Mouse (Mus musculus) heart, embryonic 14.5 days (tissue): Measurements from ENCODE around the gene Dynlrb2. TPM values are rescaled to one million over a fixed set of nuclear protein-coding genes. Genes with fewer than 3 reads are reported as not detected.

Source experiments
- ATAC-seq: fragments of 200-750 bp; cut with Nextera tagmentation; 2 replicates; pipeline ENCODE4 v1.8.0; 2017; ENCODE audit warnings: low read depth, moderate TSS enrichment; ENCODE audit not compliant: insufficient number of reproducible peaks, insufficient read depth, low FRiP score
- H3K27ac ChIP-seq, 2 experiments: fragments of 200-500 bp in 1 of 2; fragments of 300-500 bp in 1 of 2; sonication (generic) in 1 of 2; replicated peaks in 1 of 2; 2 replicates each; pipeline ENCODE4 v1.5.1; 2012 to 2014; ENCODE audit warnings: low read depth in 2 of 2, low read length in 2 of 2, control low read depth in 1 of 2, mild to moderate bottlenecking in 1 of 2, mixed read lengths in 1 of 2; ENCODE audit not compliant: control insufficient read depth in 1 of 2, insufficient read depth in 1 of 2
- H3K27me3 ChIP-seq: fragments of 300-500 bp; sonication (generic); 2 replicates; pipeline ENCODE4 v1.6.1; 2014; ENCODE audit warnings: mild to moderate bottlenecking, low read length, control low read depth; ENCODE audit not compliant: control insufficient read depth, insufficient read depth
- H3K36me3 ChIP-seq: fragments of 300-500 bp; sonication (generic); 2 replicates; pipeline ENCODE4 v1.6.1; 2014; ENCODE audit warnings: mild to moderate bottlenecking, control low read depth, low read length, mixed read lengths; ENCODE audit not compliant: control insufficient read depth, insufficient read depth
- H3K4me1 ChIP-seq, 2 experiments: fragments of 200-500 bp in 1 of 2; fragments of 300-500 bp in 1 of 2; sonication (generic) in 1 of 2; 2 replicates each; pipeline ENCODE4 v1.6.1; 2012 to 2014; ENCODE audit warnings: low read length in 2 of 2, control low read depth in 1 of 2, mixed read lengths in 1 of 2; ENCODE audit not compliant: control insufficient read depth in 2 of 2, insufficient read depth in 2 of 2
- H3K4me2 ChIP-seq: fragments of 300-500 bp; sonication (generic); 2 replicates; pipeline ENCODE4 v1.6.1; 2014; ENCODE audit warnings: mild to moderate bottlenecking, low read length
- H3K4me3 ChIP-seq, 2 experiments: fragments of 200-500 bp in 1 of 2; fragments of 300-500 bp in 1 of 2; sonication (generic) in 1 of 2; 2 replicates each; pipeline ENCODE4 v1.5.1; 2012 to 2014; ENCODE audit warnings: low read length in 2 of 2, mild to moderate bottlenecking in 2 of 2, control low read depth in 1 of 2, low read depth in 1 of 2, moderate library complexity in 1 of 2; ENCODE audit not compliant: control insufficient read depth in 1 of 2, insufficient read depth in 1 of 2
- H3K9ac ChIP-seq: fragments of 300-500 bp; sonication (generic); 2 replicates; pipeline ENCODE4 v1.6.1; 2014; ENCODE audit warnings: mild to moderate bottlenecking, low read length
- H3K9me3 ChIP-seq: fragments of 300-500 bp; sonication (generic); 2 replicates; pipeline ENCODE4 v1.6.1; 2016; ENCODE audit warnings: low read length, control low read depth; ENCODE audit not compliant: control insufficient read depth
- WGBS: fragments of 180-500 bp; shearing (Covaris S2); extraction: QIAGEN DNeasy Blood & Tissue Kit; methylation state at CpG from one replicate; pipeline ENCODE4 v1.1.7; 2014; 5-methylcytosine and 5-hydroxymethylcytosine counted together
- polyA plus RNA-seq: library from polyadenylated mRNA; unstranded; fragments of >200 nt; fragmentation: Nextera tagmentation; extraction: Ambion mirVana; gene quantifications from 2 replicates; pipeline ENCODE4 v1.2.1, GENCODE M21; 2014

Gene Dynlrb2
- polyA plus RNA-seq, 1 experiment from 2014 or later: not detected

DNA sequence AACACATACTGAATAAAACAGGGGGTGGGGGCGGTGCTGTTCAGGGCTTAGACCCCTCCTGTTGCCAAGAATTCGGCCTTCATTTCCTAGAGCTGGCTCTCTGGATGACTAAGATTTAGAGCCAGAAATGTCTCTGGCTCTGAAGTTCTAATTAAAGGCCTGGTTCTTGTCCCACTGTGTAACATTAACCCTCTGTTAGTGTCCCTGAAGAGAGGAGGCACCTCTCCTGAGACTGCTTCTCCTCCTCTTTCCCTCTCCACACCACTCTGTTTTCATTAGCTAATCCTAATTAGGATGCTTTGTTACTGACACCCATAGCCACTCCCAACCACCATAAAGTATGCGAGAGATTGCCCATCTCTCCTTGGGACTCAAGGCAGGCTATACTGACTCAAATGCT, 22.0 kb upstream of the Dynlrb2 start:
- Histone ChIP-seq H3K27me3 (no peaks in the 10 kb centered on the region), H3K27ac (no peak overlapping the region), H3K36me3 (no peaks in the 10 kb centered on the region), H3K9me3 (0 out of 2 replicates have a peak, but pooled peaks cover 2% of the 10 kb centered on the region), H3K4me2 (no peak overlapping the region), H3K4me3 (no peak overlapping the region), H3K4me1 (no peaks in the 10 kb centered on the region), H3K9ac (no peak overlapping the region)
- WGBS: 45% methylated on average over 3 of the region's 3 CpGs
- no peak for ATAC-seq

GRCm38 (mm10) chr8:116484087-116484486, 20.7 kb upstream of the Dynlrb2 start:
- Histone ChIP-seq H3K27ac (no peak overlapping the region), H3K9me3 (no peaks in the 10 kb centered on the region), H3K36me3 (no peaks in the 10 kb centered on the region), H3K27me3 (no peaks in the 10 kb centered on the region), H3K4me1 (no peaks in the 10 kb centered on the region), H3K9ac (no peak overlapping the region), H3K4me3 (no peak overlapping the region), H3K4me2 (no peak overlapping the region)
- ATAC-seq: no peak
- WGBS: 31% methylated on average over 2 of the region's 2 CpGs

DNA sequence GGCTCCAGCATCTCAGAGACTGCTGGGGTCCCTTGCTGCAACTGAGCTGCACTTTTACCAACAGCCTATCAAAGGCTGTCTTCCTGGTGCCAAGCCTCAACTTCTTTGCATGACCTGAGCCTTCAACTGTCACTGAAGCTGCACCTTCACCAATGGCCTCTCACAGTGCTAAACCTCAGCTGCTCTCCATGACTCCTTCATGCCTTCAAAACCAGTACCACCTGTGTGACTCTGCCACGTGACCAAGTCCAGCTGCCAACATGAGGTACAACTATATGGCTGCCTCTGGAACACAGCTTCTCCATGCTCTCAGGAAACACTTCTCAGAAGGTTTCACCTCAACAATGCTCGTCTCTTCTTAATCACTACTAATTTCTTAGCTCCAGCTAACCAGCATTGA, 16.2 kb upstream of the Dynlrb2 start:
- H3K4me1 ChIP-seq: no peaks in the 10 kb centered on the region
- no peak overlapping the region for H3K4me3 ChIP-seq
- no peaks in the 10 kb centered on the region for H3K9me3 ChIP-seq
- no peak for ATAC-seq
- 70% methylated on average over 2 of the region's 2 CpGs for WGBS
- no peak overlapping the region for H3K27ac ChIP-seq
- H3K36me3 ChIP-seq: no peaks in the 10 kb centered on the region
- H3K4me2 ChIP-seq: no peak overlapping the region
- H3K9ac ChIP-seq: no peak overlapping the region
- no peaks in the 10 kb centered on the region for H3K27me3 ChIP-seq

DNA sequence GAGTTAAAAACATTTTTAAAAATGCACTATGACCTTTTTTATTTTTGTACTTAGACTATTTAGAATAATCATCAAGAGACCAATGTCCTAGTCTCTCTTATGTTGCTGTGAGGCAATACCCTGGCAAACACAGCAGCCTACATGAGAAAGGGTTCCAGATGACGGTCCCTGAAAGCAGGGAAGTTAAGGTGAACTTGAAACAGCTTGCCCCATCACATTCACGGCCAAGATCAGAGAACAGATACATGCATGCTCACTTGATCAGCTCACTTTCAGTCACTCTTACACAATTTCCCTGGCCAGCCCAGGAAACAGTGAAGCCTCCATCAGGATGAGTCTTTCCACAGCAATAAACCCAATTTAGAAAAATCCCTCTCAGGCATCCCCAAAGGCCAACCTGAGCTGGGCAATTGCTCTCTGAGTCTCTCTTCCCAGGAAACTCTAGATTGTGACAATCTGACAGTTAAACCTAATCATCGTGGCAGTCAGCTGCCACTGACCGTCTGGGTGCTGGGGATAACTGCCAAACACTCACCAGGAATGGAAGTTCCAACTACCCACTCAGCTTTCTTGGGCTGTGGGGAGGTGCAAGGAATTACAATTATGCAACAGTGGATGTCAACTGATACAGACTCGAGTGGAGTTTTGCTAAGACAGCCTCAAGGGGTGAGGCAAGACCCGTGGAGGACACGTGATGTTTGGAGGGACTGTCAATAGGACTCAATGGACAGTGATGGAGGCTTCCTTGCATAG, 4.5 kb upstream of the Dynlrb2 start:
- ATAC-seq: no peak
- Histone ChIP-seq H3K9ac (no peak overlapping the region), H3K4me3 (no peak overlapping the region), H3K36me3 (no peaks in the 10 kb centered on the region), H3K4me2 (no peak overlapping the region), H3K27me3 (no peaks in the 10 kb centered on the region), H3K27ac (no peak overlapping the region), H3K4me1 (peaks cover 0 to 6% of the 10 kb centered on the region in 2 experiments; a peak in 1 of 4 replicates), H3K9me3 (no peaks in the 10 kb centered on the region)
- WGBS: 72% methylated on average over 7 of the region's 7 CpGs

DNA sequence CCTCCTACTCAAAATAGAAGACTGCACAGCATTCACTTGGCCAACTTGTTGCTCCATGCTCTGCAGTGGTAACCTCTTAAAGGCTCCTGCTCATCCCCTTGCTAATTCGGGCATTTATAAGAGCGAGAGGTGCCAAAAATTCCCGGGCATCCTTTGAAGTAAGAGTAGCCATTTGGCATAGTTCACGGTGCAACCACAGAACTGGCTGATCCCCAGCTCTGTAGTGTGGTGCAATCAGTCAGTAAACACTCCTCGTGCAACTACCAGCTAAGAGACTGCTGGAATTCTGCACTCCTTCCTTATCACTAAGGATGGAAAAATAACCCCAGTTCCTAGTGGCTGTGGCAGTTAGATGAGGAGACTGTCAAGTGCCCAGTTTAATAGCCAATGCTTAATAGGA, 3.9 kb downstream of the Dynlrb2 start:
- Histone ChIP-seq H3K9me3 (no peaks in the 10 kb centered on the region), H3K9ac (no peak overlapping the region), H3K4me3 (no peak overlapping the region), H3K36me3 (no peaks in the 10 kb centered on the region), H3K27ac (no peak overlapping the region), H3K27me3 (no peaks in the 10 kb centered on the region), H3K4me1 (peaks cover 3 to 6% of the 10 kb centered on the region in 2 experiments; a peak in 1 of 4 replicates), H3K4me2 (no peak overlapping the region)
- no peak for ATAC-seq
- 46% methylated on average over 5 of the region's 5 CpGs for WGBS

- no peak for ATAC-seq
- H3K9ac ChIP-seq: no peak overlapping the region
Measured at GRCm38 (mm10) chr8:116509247-116509646, 4.5 kb downstream of the Dynlrb2 start.

GRCm38 (mm10) chr8:116519676-116520075, 14.9 kb downstream of the Dynlrb2 start:
- Histone ChIP-seq H3K27me3 (no peaks in the 10 kb centered on the region), H3K27ac (no peak overlapping the region), H3K4me1 (no peaks in the 10 kb centered on the region), H3K4me3 (no peak overlapping the region), H3K9me3 (peaks cover 23% of the 10 kb centered on the region), H3K4me2 (no peak overlapping the region), H3K36me3 (no peaks in the 10 kb centered on the region), H3K9ac (no peak overlapping the region)
- 74% methylated on average over 5 of the region's 5 CpGs for WGBS
- no peak for ATAC-seq

More at GRCm38 (mm10) chr8:116509247-116509646, 4.5 kb downstream of the Dynlrb2 start:
- peaks cover 3 to 4% of the 10 kb centered on the region in 2 experiments; a peak in 1 of 4 replicates for H3K4me1 ChIP-seq
- H3K9me3 ChIP-seq: no peaks in the 10 kb centered on the region
- no peak overlapping the region for H3K4me2 ChIP-seq
- H3K27me3 ChIP-seq: no peaks in the 10 kb centered on the region
- no peak overlapping the region for H3K27ac ChIP-seq
- no peak overlapping the region for H3K4me3 ChIP-seq
- WGBS: 50% methylated on average over 3 of the region's 3 CpGs
- no peaks in the 10 kb centered on the region for H3K36me3 ChIP-seq

DNA sequence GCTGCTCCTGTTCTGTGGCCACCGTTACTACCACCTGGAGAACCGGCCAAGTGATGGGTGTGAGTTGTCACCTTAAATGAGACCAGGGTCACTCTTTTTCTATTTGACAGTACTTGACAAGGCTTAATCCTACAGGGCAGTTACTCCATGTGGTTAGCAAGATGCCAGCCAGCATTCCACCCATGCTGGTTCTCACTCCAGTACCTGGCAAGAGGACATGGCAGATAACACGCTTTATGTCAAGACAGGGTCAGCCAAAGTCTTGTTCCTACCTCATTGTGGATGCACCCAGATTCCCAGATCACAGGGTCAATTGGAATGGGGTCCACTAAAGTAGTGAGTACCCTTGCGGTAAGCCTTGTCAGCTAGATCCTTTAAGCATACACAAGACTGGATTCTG, 16.4 kb downstream of the Dynlrb2 start:
- H3K4me3 ChIP-seq: no peak overlapping the region
- 82% methylated on average over 4 of the region's 4 CpGs for WGBS
- H3K36me3 ChIP-seq: no peaks in the 10 kb centered on the region
- H3K27ac ChIP-seq: no peak overlapping the region
- ATAC-seq: no peak
- H3K27me3 ChIP-seq: no peaks in the 10 kb centered on the region
- no peak overlapping the region for H3K9ac ChIP-seq
- peaks cover 19% of the 10 kb centered on the region for H3K9me3 ChIP-seq
- H3K4me1 ChIP-seq: no peaks in the 10 kb centered on the region
- no peak overlapping the region for H3K4me2 ChIP-seq
